Mouse (Mus musculus): ENCODE results near the gene Megf6. TPM values are rescaled to one million over a fixed set of nuclear protein-coding genes. Genes with fewer than 3 reads are reported as not detected.

Gene Megf6
- total RNA-seq, 2 experiments from 2014 or later, result not detected

GRCm38 (mm10) chr4:154205392-154205791 lies 34.9 kb downstream of the Megf6 start:
- no peak for ATAC-seq (replicated peaks; ENCODE audit: low FRiP score, poor library complexity, severe bottlenecking)

GRCm38 (mm10) chr4:154207261-154207660 lies 36.7 kb downstream of the Megf6 start:
- ATAC-seq (replicated peaks; ENCODE audit: low FRiP score, poor library complexity, severe bottlenecking), result peak; percentile 57; the same call in 1 of the 2 replicates

GRCm38 (mm10) chr4:154209054-154209453 lies 38.5 kb downstream of the Megf6 start:
- no peak for ATAC-seq (replicated peaks; ENCODE audit: low FRiP score, poor library complexity, severe bottlenecking)

GRCm38 (mm10) chr4:154209825-154210224 lies 39.3 kb downstream of the Megf6 start:
- no peak for ATAC-seq (replicated peaks; ENCODE audit: low FRiP score, poor library complexity, severe bottlenecking)

GRCm38 (mm10) chr4:154211459-154211858 lies 40.9 kb downstream of the Megf6 start:
- no peak for ATAC-seq (replicated peaks; ENCODE audit: low FRiP score, poor library complexity, severe bottlenecking)

- no peak for ATAC-seq (replicated peaks; ENCODE audit: low FRiP score, poor library complexity, severe bottlenecking)
These were observed 43.1 kb downstream of the Megf6 start for GRCm38 (mm10) chr4:154213586-154213985.

- no peak for ATAC-seq (replicated peaks; ENCODE audit: low FRiP score, poor library complexity, severe bottlenecking)
These were observed 43.5 kb downstream of the Megf6 start for GRCm38 (mm10) chr4:154214075-154214474.

- no peak for ATAC-seq (replicated peaks; ENCODE audit: low FRiP score, poor library complexity, severe bottlenecking)
These were observed 47.3 kb downstream of the Megf6 start for GRCm38 (mm10) chr4:154217711-154218350.

GRCm38 (mm10) chr4:154222773-154223172 lies 52.2 kb downstream of the Megf6 start:
- no peak for ATAC-seq (replicated peaks; ENCODE audit: low FRiP score, poor library complexity, severe bottlenecking)

GRCm38 (mm10) chr4:154224267-154224969 lies 53.9 kb downstream of the Megf6 start:
- no peak for ATAC-seq (replicated peaks; ENCODE audit: low FRiP score, poor library complexity, severe bottlenecking)

- ATAC-seq (replicated peaks; ENCODE audit: low FRiP score, poor library complexity, severe bottlenecking), result no peak
These were observed 54.4 kb downstream of the Megf6 start for GRCm38 (mm10) chr4:154224970-154225309.

- ATAC-seq (replicated peaks; ENCODE audit: low FRiP score, poor library complexity, severe bottlenecking), result no peak
These were observed 56.1 kb downstream of the Megf6 start for GRCm38 (mm10) chr4:154226678-154227077.

GRCm38 (mm10) chr4:154228336-154228735 lies 57.8 kb downstream of the Megf6 start:
- no peak for ATAC-seq (replicated peaks; ENCODE audit: low FRiP score, poor library complexity, severe bottlenecking)

GRCm38 (mm10) chr4:154229569-154229968 lies 59.0 kb downstream of the Megf6 start:
- no peak for ATAC-seq (replicated peaks; ENCODE audit: low FRiP score, poor library complexity, severe bottlenecking)

GRCm38 (mm10) chr4:154231380-154231779 lies 60.9 kb downstream of the Megf6 start:
- no peak for ATAC-seq (replicated peaks; ENCODE audit: low FRiP score, poor library complexity, severe bottlenecking)

- ATAC-seq (replicated peaks; ENCODE audit: low FRiP score, poor library complexity, severe bottlenecking), result no peak
These were observed 61.8 kb downstream of the Megf6 start for GRCm38 (mm10) chr4:154232295-154232694.

GRCm38 (mm10) chr4:154236001-154236400 lies 65.5 kb downstream of the Megf6 start:
- no peak for ATAC-seq (replicated peaks; ENCODE audit: low FRiP score, poor library complexity, severe bottlenecking)

GRCm38 (mm10) chr4:154236893-154237292 lies 66.4 kb downstream of the Megf6 start:
- no peak for ATAC-seq (replicated peaks; ENCODE audit: low FRiP score, poor library complexity, severe bottlenecking)

- ATAC-seq (replicated peaks; ENCODE audit: low FRiP score, poor library complexity, severe bottlenecking), result no peak
These were observed 66.8 kb downstream of the Megf6 start for GRCm38 (mm10) chr4:154237306-154237705.

GRCm38 (mm10) chr4:154239199-154239598 lies 68.7 kb downstream of the Megf6 start:
- ATAC-seq (replicated peaks; ENCODE audit: low FRiP score, poor library complexity, severe bottlenecking), result no peak

GRCm38 (mm10) chr4:154240608-154241007 lies 70.1 kb downstream of the Megf6 start:
- ATAC-seq (replicated peaks; ENCODE audit: low FRiP score, poor library complexity, severe bottlenecking), result no peak

- no peak for ATAC-seq (replicated peaks; ENCODE audit: low FRiP score, poor library complexity, severe bottlenecking)
These were observed 74.8 kb downstream of the Megf6 start for GRCm38 (mm10) chr4:154245342-154245741.
